Mouse (Mus musculus) kidney, embryonic 16.5 days (tissue): ENCODE measurements at regions not wholly inside any gene's neighbourhood (a gene's known extent, or its start where the extent isn't known, plus 50 kb on each side); places are given as distances from the start of the nearest gene placed in this dataset.

Source experiments
- ATAC-seq: fragments of 200-750 bp; cut with Nextera tagmentation; 2 replicates; pipeline ENCODE4 v1.8.0; 2017; ENCODE audit warnings: moderate TSS enrichment; ENCODE audit not compliant: low FRiP score, low TSS enrichment
- H3K27ac ChIP-seq: fragments of 300-500 bp; sonication (generic); 2 replicates; pipeline ENCODE4 v1.5.1; 2014; ENCODE audit warnings: low read length
- H3K27me3 ChIP-seq: fragments of 300-500 bp; sonication (generic); 2 replicates; pipeline ENCODE4 v1.6.1; 2014; ENCODE audit warnings: low read length, control low read depth, mixed read lengths; ENCODE audit not compliant: insufficient read depth
- H3K36me3 ChIP-seq: fragments of 300-500 bp; sonication (generic); 2 replicates; pipeline ENCODE4 v1.6.1; 2014; ENCODE audit warnings: low read length, control low read depth, mixed read lengths; ENCODE audit not compliant: insufficient read depth
- H3K4me1 ChIP-seq: fragments of 300-500 bp; sonication (generic); 2 replicates; pipeline ENCODE4 v1.6.1; 2014; ENCODE audit warnings: low read length, control low read depth, mixed read lengths; ENCODE audit not compliant: insufficient read depth
- H3K4me2 ChIP-seq: fragments of 300-500 bp; sonication (generic); replicated peaks from 2 replicates; pipeline ENCODE4 v1.6.1; 2014; ENCODE audit warnings: low read depth, low read length
- H3K4me3 ChIP-seq: fragments of 300-500 bp; sonication (generic); 2 replicates; pipeline ENCODE4 v1.5.1; 2014; ENCODE audit warnings: mild to moderate bottlenecking, low read length
- H3K9ac ChIP-seq: fragments of 300-500 bp; sonication (generic); replicated peaks from 2 replicates; pipeline ENCODE4 v1.6.1; 2014; ENCODE audit warnings: low read length
- H3K9me3 ChIP-seq: fragments of 300-500 bp; sonication (generic); 2 replicates; pipeline ENCODE4 v1.6.1; 2016; ENCODE audit warnings: low read length, control low read depth
- WGBS: fragments of 180-500 bp; shearing (Covaris S2); extraction: QIAGEN DNeasy Blood & Tissue Kit; methylation state at CpG from one replicate; pipeline ENCODE4 v1.1.7; 2014; 5-methylcytosine and 5-hydroxymethylcytosine counted together

GRCm38 (mm10) chr3:128104516-128104915 is 208.4 kb upstream of the Fam241a start:
- H3K4me1 ChIP-seq: no peaks in the 10 kb centered on the region
- ATAC-seq: no peak
- no peak overlapping the region for H3K4me2 ChIP-seq
- H3K27me3 ChIP-seq: no peaks in the 10 kb centered on the region
- H3K9me3 ChIP-seq: no peaks in the 10 kb centered on the region
- H3K9ac ChIP-seq: no peak overlapping the region
- H3K27ac ChIP-seq: no peak overlapping the region
- H3K36me3 ChIP-seq: no peaks in the 10 kb centered on the region
- WGBS: 84% methylated on average over 6 of the region's 6 CpGs
- H3K4me3 ChIP-seq: no peak overlapping the region

GRCm38 (mm10) chr3:128093046-128093445 is 196.9 kb upstream of the Fam241a start:
- Histone ChIP-seq H3K36me3 (no peaks in the 10 kb centered on the region), H3K9ac (no peak overlapping the region), H3K4me3 (no peak overlapping the region), H3K9me3 (no peaks in the 10 kb centered on the region), H3K4me2 (no peak overlapping the region), H3K4me1 (no peaks in the 10 kb centered on the region), H3K27ac (no peak overlapping the region), H3K27me3 (no peaks in the 10 kb centered on the region)
- no peak for ATAC-seq

- WGBS: 22% methylated on average over 4 of the region's 4 CpGs
- Histone ChIP-seq H3K36me3 (no peaks in the 10 kb centered on the region), H3K4me2 (no peak overlapping the region), H3K4me3 (no peak overlapping the region), H3K27ac (no peak overlapping the region), H3K4me1 (peaks cover 7% of the 10 kb centered on the region; the same call in 1 of the 2 replicates), H3K27me3 (no peaks in the 10 kb centered on the region), H3K9me3 (no peaks in the 10 kb centered on the region), H3K9ac (no peak overlapping the region)
- peak; percentile 95 for ATAC-seq
These were observed 192.1 kb upstream of the Fam241a start for GRCm38 (mm10) chr3:128088207-128088606.

GRCm38 (mm10) chr3:128087163-128087562 is 191.0 kb upstream of the Fam241a start:
- no peak overlapping the region for H3K9ac ChIP-seq
- H3K4me2 ChIP-seq: no peak overlapping the region
- H3K27me3 ChIP-seq: no peaks in the 10 kb centered on the region
- peak; percentile 53; the same call in 1 of the 2 replicates for ATAC-seq
- H3K4me3 ChIP-seq: no peak overlapping the region
- no peaks in the 10 kb centered on the region for H3K36me3 ChIP-seq
- no peaks in the 10 kb centered on the region for H3K9me3 ChIP-seq
- H3K27ac ChIP-seq: no peak overlapping the region
- 46% methylated on average over 10 of the region's 10 CpGs for WGBS
- H3K4me1 ChIP-seq: peaks cover 7% of the 10 kb centered on the region; the same call in 1 of the 2 replicates

GRCm38 (mm10) chr3:128082463-128082862 is 186.3 kb upstream of the Fam241a start:
- Histone ChIP-seq H3K4me1 (peaks cover 6% of the 10 kb centered on the region; the same call in 1 of the 2 replicates), H3K36me3 (no peaks in the 10 kb centered on the region), H3K27ac (no peak overlapping the region), H3K4me3 (no peak overlapping the region), H3K27me3 (no peaks in the 10 kb centered on the region), H3K9me3 (no peaks in the 10 kb centered on the region), H3K4me2 (no peak overlapping the region), H3K9ac (no peak overlapping the region)
- ATAC-seq: no peak
- 84% methylated on average over 6 of the region's 6 CpGs for WGBS

GRCm38 (mm10) chr3:128081430-128081829 is 185.3 kb upstream of the Fam241a start:
- no peaks in the 10 kb centered on the region for H3K9me3 ChIP-seq
- H3K4me3 ChIP-seq: no peak overlapping the region
- H3K4me2 ChIP-seq: no peak overlapping the region
- no peak for ATAC-seq
- no peaks in the 10 kb centered on the region for H3K27me3 ChIP-seq
- no peaks in the 10 kb centered on the region for H3K36me3 ChIP-seq
- 0 out of 2 replicates have a peak, but pooled peaks cover 3% of the 10 kb centered on the region for H3K4me1 ChIP-seq
- no peak overlapping the region for H3K27ac ChIP-seq
- H3K9ac ChIP-seq: no peak overlapping the region
- 78% methylated on average over 1 of the region's 1 CpGs for WGBS

- Histone ChIP-seq H3K9ac (no peak overlapping the region), H3K9me3 (no peaks in the 10 kb centered on the region), H3K27ac (no peak overlapping the region), H3K4me3 (no peak overlapping the region), H3K27me3 (no peaks in the 10 kb centered on the region), H3K4me2 (no peak overlapping the region), H3K4me1 (no peaks in the 10 kb centered on the region), H3K36me3 (no peaks in the 10 kb centered on the region)
- 69% methylated on average over 4 of the region's 4 CpGs for WGBS
- ATAC-seq: no peak
These were observed 171.7 kb upstream of the Fam241a start for GRCm38 (mm10) chr3:128067861-128068260.

GRCm38 (mm10) chr3:128054031-128054430 is 157.9 kb upstream of the Fam241a start:
- Histone ChIP-seq H3K27ac (no peak overlapping the region), H3K9ac (no peak overlapping the region), H3K9me3 (no peaks in the 10 kb centered on the region), H3K36me3 (no peaks in the 10 kb centered on the region), H3K4me3 (no peak overlapping the region), H3K4me2 (no peak overlapping the region), H3K4me1 (no peaks in the 10 kb centered on the region), H3K27me3 (no peaks in the 10 kb centered on the region)
- WGBS: 46% methylated on average over 9 of the region's 9 CpGs
- ATAC-seq: no peak

GRCm38 (mm10) chr3:128043709-128044108 is 147.6 kb upstream of the Fam241a start:
- no peaks in the 10 kb centered on the region; the same call in 1 of the 2 replicates for H3K9me3 ChIP-seq
- no peak overlapping the region for H3K9ac ChIP-seq
- H3K4me3 ChIP-seq: no peak overlapping the region
- no peaks in the 10 kb centered on the region for H3K27me3 ChIP-seq
- WGBS: 52% methylated on average over 3 of the region's 3 CpGs
- H3K4me1 ChIP-seq: peaks cover 12% of the 10 kb centered on the region
- H3K4me2 ChIP-seq: no peak overlapping the region
- no peak overlapping the region for H3K27ac ChIP-seq
- no peak for ATAC-seq
- no peaks in the 10 kb centered on the region for H3K36me3 ChIP-seq

- Histone ChIP-seq H3K27ac (peak overlapping the region; percentile 50), H3K36me3 (no peaks in the 10 kb centered on the region), H3K9me3 (no peaks in the 10 kb centered on the region; the same call in 1 of the 2 replicates), H3K4me1 (peaks cover 15% of the 10 kb centered on the region), H3K9ac (no peak overlapping the region), H3K4me2 (peak overlapping the region; percentile 11; the same call in 1 of the 2 replicates), H3K4me3 (no peak overlapping the region), H3K27me3 (no peaks in the 10 kb centered on the region)
- ATAC-seq: peak; percentile 89
- WGBS: 25% methylated on average over 12 of the region's 12 CpGs
These were observed 144.4 kb upstream of the Fam241a start for GRCm38 (mm10) chr3:128040407-128041115.
